Mouse (Mus musculus) thymus, adult 18-20 months (tissue): ENCODE measurements at regions not wholly inside any gene's neighbourhood (a gene's known extent, or its start where the extent isn't known, plus 50 kb on each side); places are given as distances from the start of the nearest gene placed in this dataset.

ENCODE experiments used
- DNase-seq, 2 experiments: peaks; one replicate each; pipeline ENCODE4 v3.0.0; 2022; ENCODE audit warnings: mixed read lengths in 2 of 2

DNA sequence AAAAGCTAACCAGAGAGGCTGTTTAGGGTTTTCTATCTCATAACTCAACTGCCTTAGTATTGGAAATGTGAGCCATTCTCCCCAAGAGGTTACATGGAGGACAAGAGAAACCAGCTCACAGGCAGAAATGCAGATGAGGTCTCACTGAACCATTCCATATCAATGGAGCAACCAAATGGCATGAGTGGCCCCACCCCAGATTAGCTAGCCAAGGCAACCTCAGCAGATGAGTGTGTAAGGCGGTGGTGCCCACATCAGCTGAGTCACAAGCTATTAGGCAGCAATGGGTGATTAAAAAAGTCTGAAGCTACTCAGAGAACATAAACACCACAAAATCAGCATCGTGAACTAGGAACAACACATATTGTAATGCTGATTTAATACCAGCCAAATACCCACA is 133.2 kb downstream of the Lpin1 start:
- DNase-seq = no peak

- DNase-seq = no peak
Observed at GRCm38 (mm10) chr12:16474361-16475080, 136.2 kb downstream of the Lpin1 start.

GRCm38 (mm10) chr12:16457419-16457818 is 153.3 kb downstream of the Lpin1 start:
- no peak for DNase-seq

DNA sequence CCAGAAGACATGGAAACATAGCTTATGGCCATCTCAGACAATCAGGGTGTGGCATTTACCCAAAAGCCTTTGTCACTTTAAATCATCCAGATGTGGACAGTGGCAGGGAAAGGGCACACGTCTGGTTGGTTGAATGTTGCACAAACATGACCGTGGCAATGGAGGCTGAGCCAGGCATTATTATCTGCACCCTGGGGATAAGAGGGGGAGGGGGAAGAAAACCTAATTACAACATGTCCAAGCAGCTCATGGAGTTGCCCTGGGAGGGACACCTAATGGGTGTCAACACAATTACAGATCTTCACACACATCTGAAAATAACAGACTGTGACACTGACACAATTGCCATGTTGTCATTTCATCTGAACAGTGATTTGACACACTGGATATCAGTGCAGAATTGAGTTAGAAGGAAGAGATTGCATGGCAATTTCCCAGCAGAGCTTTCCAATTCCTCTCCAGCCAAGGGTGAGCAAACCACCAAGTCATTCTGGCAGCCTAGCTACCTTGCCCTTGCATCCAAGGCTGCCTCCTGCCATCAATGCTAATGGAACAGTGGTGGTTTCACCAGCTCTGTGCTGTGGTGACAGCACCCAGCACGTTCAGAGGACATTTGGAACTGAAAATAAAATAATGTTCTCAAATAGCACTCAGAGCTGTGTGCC is 159.9 kb downstream of the Lpin1 start:
- no peak for DNase-seq

- no peak for DNase-seq
Observed at GRCm38 (mm10) chr12:16438717-16439116, 172.0 kb downstream of the Lpin1 start.

- no peak for DNase-seq
Observed at GRCm38 (mm10) chr12:16436961-16437360, 173.8 kb downstream of the Lpin1 start.

DNA sequence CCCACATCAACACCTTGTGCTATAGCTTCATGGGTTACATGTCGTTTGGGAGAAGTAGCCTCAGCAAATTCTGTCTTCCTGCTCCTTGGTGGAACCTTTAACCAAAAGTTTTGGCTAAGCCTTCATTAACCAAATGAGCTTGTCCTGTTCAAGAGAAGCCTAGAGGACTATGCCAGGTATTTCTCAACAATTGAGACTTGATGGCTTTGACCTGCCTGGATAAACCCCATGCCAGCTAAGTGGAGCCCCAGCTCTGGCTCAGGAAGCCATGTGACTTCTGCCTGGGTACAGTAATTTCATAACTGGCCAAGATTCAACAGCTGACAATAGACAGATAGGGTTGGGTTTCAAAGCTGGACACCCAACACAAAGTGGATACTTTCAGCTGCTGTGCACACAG is 174.5 kb downstream of the Lpin1 start:
- DNase-seq = no peak

GRCm38 (mm10) chr12:16434739-16435138 is 176.0 kb downstream of the Lpin1 start:
- DNase-seq = no peak

- DNase-seq = no peak
Observed at GRCm38 (mm10) chr12:16434225-16434624, 176.5 kb downstream of the Lpin1 start.

- no peak for DNase-seq
Observed at GRCm38 (mm10) chr12:16425980-16426379, 184.8 kb downstream of the Lpin1 start.

DNA sequence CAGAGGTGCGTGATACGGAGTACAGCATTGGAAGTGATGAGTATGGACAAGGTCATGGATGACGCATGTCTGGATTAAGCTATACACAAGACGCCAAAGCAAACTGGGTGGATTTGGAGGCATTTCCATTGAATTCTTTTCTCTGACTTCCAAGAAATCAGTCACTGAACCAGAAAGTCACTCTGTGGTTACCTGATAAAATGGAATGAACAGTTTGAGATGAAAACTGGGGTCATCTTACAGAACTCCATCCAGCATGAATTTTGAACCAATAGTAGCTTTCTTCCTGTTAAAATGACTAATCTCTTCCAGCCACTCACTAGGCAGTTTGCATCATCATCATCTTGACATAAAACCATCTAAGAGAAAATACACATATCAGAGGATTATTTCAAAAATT is 186.2 kb downstream of the Lpin1 start:
- no peak for DNase-seq

- no peak for DNase-seq
Observed at GRCm38 (mm10) chr12:16395720-16396119, 215.0 kb downstream of the Lpin1 start.

DNA sequence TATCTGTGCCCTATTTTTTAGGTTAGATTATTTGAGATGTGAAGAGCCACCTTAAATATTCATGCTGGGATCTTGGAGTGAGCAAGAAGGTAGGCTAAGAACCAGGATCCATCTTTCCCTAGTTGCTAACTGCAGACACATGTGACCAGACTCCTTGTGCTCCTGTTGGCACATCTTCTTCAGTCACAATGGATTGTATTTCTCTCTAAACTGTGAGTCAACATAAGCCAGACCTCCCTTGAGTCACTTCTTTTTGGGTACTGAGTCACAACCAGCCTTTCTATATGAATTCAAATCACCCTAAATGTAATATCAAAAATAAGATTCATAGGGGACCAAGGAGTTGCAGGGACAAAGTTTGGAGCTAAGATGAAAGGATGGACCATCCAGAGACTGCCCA is 217.9 kb downstream of the Lpin1 start:
- no peak for DNase-seq

- no peak for DNase-seq
Observed at GRCm38 (mm10) chr12:16391630-16392269, 219.0 kb downstream of the Lpin1 start.

GRCm38 (mm10) chr12:16391163-16391562 is 219.6 kb downstream of the Lpin1 start:
- no peak for DNase-seq

DNA sequence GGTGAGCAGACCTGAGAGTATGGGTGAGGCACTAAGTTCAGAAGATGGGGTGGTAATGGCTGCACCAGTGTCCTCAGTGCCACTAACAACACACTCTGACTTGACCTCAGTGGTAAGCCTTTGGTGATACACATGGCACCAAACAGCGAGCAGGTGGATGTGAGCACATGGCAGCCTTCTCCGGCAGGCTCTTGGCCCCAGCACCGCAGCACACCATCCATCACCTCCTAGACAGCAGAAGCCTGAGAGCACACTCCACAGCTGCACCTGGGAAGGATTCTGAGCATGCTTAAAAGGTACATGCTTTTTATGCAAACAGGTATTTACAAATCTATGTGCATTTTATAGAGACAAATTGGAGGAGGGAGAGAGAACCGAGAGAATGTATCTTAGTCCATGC is 223.7 kb downstream of the Lpin1 start:
- DNase-seq = no peak

DNA sequence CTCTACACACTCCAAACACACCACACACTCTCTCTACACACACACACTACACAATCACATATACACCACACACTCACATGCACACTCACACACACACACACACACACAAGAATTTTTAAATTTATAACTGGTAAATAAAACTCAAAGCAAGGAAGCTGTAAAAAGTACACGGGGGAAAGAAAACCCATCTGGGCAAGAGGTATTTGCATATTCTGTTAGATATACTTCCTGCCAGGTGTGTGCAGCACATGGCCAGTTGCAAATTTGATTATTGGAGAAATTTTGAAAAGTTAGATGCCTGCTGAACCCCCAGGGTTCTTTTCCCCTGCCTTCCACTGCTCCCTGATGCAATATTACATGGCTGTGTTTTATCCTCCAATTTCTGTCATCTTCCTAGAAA is 226.4 kb downstream of the Lpin1 start:
- peak in 1 of 2 experiments; percentile 11 for DNase-seq

GRCm38 (mm10) chr12:16383499-16383935 is 227.2 kb downstream of the Lpin1 start:
- DNase-seq = peak; percentile 16 to 22

DNA sequence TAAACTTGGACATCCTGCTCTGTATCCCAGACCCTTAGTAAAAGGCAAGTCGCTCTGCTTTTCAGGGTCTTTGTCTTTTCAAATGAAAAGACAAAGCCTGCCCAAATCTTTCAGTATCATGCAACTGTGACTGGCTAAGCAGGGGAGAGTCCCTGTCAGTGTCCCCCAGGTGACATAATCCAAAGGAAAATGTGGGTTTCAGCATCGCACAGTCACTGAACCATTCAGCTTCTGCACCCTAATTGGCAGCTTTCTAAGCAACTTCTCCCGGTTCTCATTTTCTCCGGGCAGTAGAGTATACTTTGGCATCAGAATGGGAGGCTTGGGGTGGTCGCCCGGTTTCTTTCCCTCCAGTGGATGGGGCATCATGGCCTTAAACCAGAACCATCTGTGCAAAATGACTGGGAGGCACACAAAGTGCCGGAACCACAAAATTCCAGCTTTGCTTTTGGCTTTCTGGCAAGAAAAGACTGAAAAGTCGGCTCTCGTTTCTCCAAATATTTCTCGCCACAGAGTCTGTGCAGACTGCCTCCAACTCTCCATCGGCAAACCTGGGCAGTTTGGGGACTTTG is 228.3 kb downstream of the Lpin1 start:
- no peak for DNase-seq

DNA sequence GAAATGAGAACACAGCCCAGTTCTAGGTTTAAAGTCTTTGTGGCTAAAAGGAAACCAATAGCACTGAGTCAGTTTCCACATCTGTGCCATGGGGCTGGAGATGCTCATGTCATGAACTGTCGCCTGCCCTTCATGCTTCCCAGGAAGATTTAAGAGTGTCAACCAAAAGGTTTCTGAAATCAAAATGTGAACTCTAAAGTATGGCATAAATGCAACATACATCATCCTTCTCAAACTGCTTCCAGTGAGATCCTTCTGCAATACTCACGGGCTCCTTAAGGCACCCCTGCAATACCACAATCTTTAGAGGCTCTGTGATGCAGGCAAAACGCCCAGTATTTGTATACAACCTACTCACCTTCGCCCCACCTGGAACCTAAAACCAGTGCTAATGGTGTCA is 229.7 kb downstream of the Lpin1 start:
- no peak for DNase-seq

GRCm38 (mm10) chr12:16380346-16380745 is 230.4 kb downstream of the Lpin1 start:
- no peak for DNase-seq

- DNase-seq = no peak
Observed at GRCm38 (mm10) chr12:16379415-16379814, 231.4 kb downstream of the Lpin1 start.

DNA sequence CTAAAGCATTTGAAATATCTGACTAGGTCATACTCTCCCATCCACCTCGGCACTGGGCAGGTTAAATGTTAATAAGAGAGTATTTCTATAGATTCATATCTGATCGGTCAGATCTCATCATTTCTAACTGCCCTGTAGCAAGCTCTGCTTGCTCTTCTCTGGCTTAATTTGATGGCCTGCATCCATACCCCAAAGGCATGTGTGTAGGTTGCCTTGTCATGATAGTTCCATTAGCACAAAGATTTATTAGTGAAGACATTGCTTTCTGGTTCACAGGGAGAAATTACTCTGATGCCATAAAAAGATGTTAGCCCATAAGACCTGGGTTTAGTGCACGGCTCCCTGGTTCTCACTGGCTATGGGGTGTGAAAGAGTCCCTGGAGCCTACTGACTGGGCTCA is 232.3 kb downstream of the Lpin1 start:
- DNase-seq = no peak
